Mouse (Mus musculus) intestine, embryonic 14.5 days (tissue): ENCODE data around the gene Cdc42ep1. TPM values are rescaled to one million over a fixed set of nuclear protein-coding genes. Genes with fewer than 3 reads are reported as not detected.

Experiments used
- ATAC-seq: fragments of 200-750 bp; cut with Nextera tagmentation; replicated peaks from 2 replicates; pipeline ENCODE4 v1.8.0; 2017; ENCODE audit warnings: low read depth, moderate number of reproducible peaks, moderate TSS enrichment, moderate library complexity; ENCODE audit not compliant: low FRiP score, low TSS enrichment
- DNase-seq: peaks from one replicate; pipeline ENCODE4 v3.0.0-alpha.2; 2018; ENCODE audit warnings: low spot score
- H3K27ac ChIP-seq: fragments of 300-500 bp; sonication (generic); 2 replicates; pipeline ENCODE4 v1.5.1; 2014; ENCODE audit warnings: low read depth, mild to moderate bottlenecking, control low read depth
- H3K27me3 ChIP-seq: fragments of 300-500 bp; sonication (generic); replicated peaks from 2 replicates; pipeline ENCODE4 v1.6.1; 2014; ENCODE audit warnings: low read length, control low read depth; ENCODE audit not compliant: control insufficient read depth, insufficient read depth
- H3K36me3 ChIP-seq: fragments of 300-500 bp; sonication (generic); 2 replicates; pipeline ENCODE4 v1.6.1; 2014; ENCODE audit warnings: low read length, control low read depth; ENCODE audit not compliant: control insufficient read depth, insufficient read depth
- H3K4me1 ChIP-seq: fragments of 300-500 bp; sonication (generic); replicated peaks from 2 replicates; pipeline ENCODE4 v1.6.1; 2014; ENCODE audit warnings: low read length, control low read depth, mixed read lengths; ENCODE audit not compliant: control insufficient read depth, insufficient read depth
- H3K4me2 ChIP-seq: fragments of 300-500 bp; sonication (generic); 2 replicates; pipeline ENCODE4 v1.6.1; 2014; ENCODE audit warnings: low read length
- H3K4me3 ChIP-seq: fragments of 300-500 bp; sonication (generic); 2 replicates; pipeline ENCODE4 v1.5.1; 2014; ENCODE audit warnings: low read depth, low read length, control low read depth, mixed read lengths
- H3K9ac ChIP-seq: fragments of 300-500 bp; sonication (generic); 2 replicates; pipeline ENCODE4 v1.6.1; 2014; ENCODE audit warnings: mild to moderate bottlenecking, low read length
- H3K9me3 ChIP-seq: fragments of 300-500 bp; sonication (generic); 2 replicates; pipeline ENCODE4 v1.6.1; 2016; ENCODE audit warnings: low read length, control low read depth; ENCODE audit not compliant: control insufficient read depth
- WGBS: fragments of 180-500 bp; shearing (Covaris S2); extraction: QIAGEN DNeasy Blood & Tissue Kit; methylation state at CpG from one replicate; pipeline ENCODE4 v1.1.7; 2014; 5-methylcytosine and 5-hydroxymethylcytosine counted together
- polyA plus RNA-seq: library from polyadenylated mRNA; unstranded; fragments of >200 nt; fragmentation: Nextera tagmentation; extraction: Ambion mirVana; gene quantifications from 2 replicates; pipeline ENCODE4 v1.2.1, GENCODE M21; 2014

Gene Cdc42ep1
- polyA plus RNA-seq, 1 experiment from 2014 or later: 45.7 TPM

GRCm38 (mm10) chr15:78803499-78803900, 38.9 kb upstream of the Cdc42ep1 start:
- DNase-seq (peak; percentile 69), ATAC-seq (0 out of 2 replicates have a peak, but pooled peaks have one; percentile 2)
- peaks cover 13% of the 10 kb centered on the region for H3K27me3 ChIP-seq
- no peak overlapping the region for H3K9ac ChIP-seq
- no peaks in the 10 kb centered on the region for H3K9me3 ChIP-seq
- H3K36me3 ChIP-seq: no peaks in the 10 kb centered on the region
- peaks cover 16% of the 10 kb centered on the region for H3K4me1 ChIP-seq
- peak overlapping the region; percentile 51; the same call in 1 of the 2 replicates for H3K27ac ChIP-seq
- H3K4me2 ChIP-seq: peak overlapping the region; percentile 96
- 8% methylated on average over 8 of the region's 8 CpGs for WGBS
- H3K4me3 ChIP-seq: peak overlapping the region; percentile 57; the same call in 1 of the 2 replicates

- ATAC-seq (no peak; the same call in 1 of the 2 replicates), DNase-seq (no peak)
- H3K9ac ChIP-seq: no peak overlapping the region
- peaks cover 13% of the 10 kb centered on the region for H3K27me3 ChIP-seq
- H3K9me3 ChIP-seq: no peaks in the 10 kb centered on the region
- H3K27ac ChIP-seq: peak overlapping the region; percentile 51; the same call in 1 of the 2 replicates
- H3K36me3 ChIP-seq: no peaks in the 10 kb centered on the region
- 23% methylated on average over 6 of the region's 6 CpGs for WGBS
- no peak overlapping the region for H3K4me3 ChIP-seq
- H3K4me1 ChIP-seq: peaks cover 12% of the 10 kb centered on the region
- peak overlapping the region; percentile 96; the same call in 1 of the 2 replicates for H3K4me2 ChIP-seq
Measured at GRCm38 (mm10) chr15:78804326-78804725, 38.1 kb upstream of the Cdc42ep1 start.

- H3K36me3 ChIP-seq: no peaks in the 10 kb centered on the region
- peaks cover 12% of the 10 kb centered on the region for H3K4me1 ChIP-seq
- H3K27ac ChIP-seq: no peak overlapping the region
- peaks cover 13% of the 10 kb centered on the region for H3K27me3 ChIP-seq
- 77% methylated on average over 2 of the region's 2 CpGs for WGBS
- no peak overlapping the region for H3K9ac ChIP-seq
- ATAC-seq: no peak
- H3K4me2 ChIP-seq: no peak overlapping the region
- DNase-seq: no peak
- H3K9me3 ChIP-seq: no peaks in the 10 kb centered on the region
- no peak overlapping the region for H3K4me3 ChIP-seq
Measured at GRCm38 (mm10) chr15:78805351-78805750, 37.1 kb upstream of the Cdc42ep1 start.

GRCm38 (mm10) chr15:78806614-78807013, 35.8 kb upstream of the Cdc42ep1 start:
- Histone ChIP-seq H3K4me3 (no peak overlapping the region), H3K27ac (no peak overlapping the region), H3K4me1 (peaks cover 10% of the 10 kb centered on the region), H3K4me2 (no peak overlapping the region), H3K27me3 (peaks cover 6% of the 10 kb centered on the region), H3K36me3 (no peaks in the 10 kb centered on the region), H3K9me3 (no peaks in the 10 kb centered on the region), H3K9ac (no peak overlapping the region)
- DNase-seq: no peak
- ATAC-seq: no peak
- 42% methylated on average over 2 of the region's 2 CpGs for WGBS

GRCm38 (mm10) chr15:78807141-78807540, 35.3 kb upstream of the Cdc42ep1 start:
- Histone ChIP-seq H3K9me3 (no peaks in the 10 kb centered on the region), H3K9ac (no peak overlapping the region), H3K4me1 (peaks cover 9% of the 10 kb centered on the region), H3K4me2 (no peak overlapping the region), H3K4me3 (no peak overlapping the region), H3K36me3 (no peaks in the 10 kb centered on the region), H3K27me3 (peaks cover 4% of the 10 kb centered on the region; the same call in 1 of the 2 replicates), H3K27ac (no peak overlapping the region)
- WGBS: 66% methylated on average over 3 of the region's 3 CpGs
- DNase-seq (no peak), ATAC-seq (no peak)

GRCm38 (mm10) chr15:78808980-78809379, 33.4 kb upstream of the Cdc42ep1 start:
- H3K9ac ChIP-seq: no peak overlapping the region
- no peak overlapping the region for H3K4me3 ChIP-seq
- H3K4me1 ChIP-seq: peaks cover 1% of the 10 kb centered on the region; the same call in 1 of the 2 replicates
- DNase-seq (no peak), ATAC-seq (no peak)
- H3K36me3 ChIP-seq: no peaks in the 10 kb centered on the region
- H3K27ac ChIP-seq: no peak overlapping the region
- WGBS: 94% methylated on average over 2 of the region's 2 CpGs
- no peaks in the 10 kb centered on the region for H3K9me3 ChIP-seq
- no peaks in the 10 kb centered on the region; the same call in 1 of the 2 replicates for H3K27me3 ChIP-seq
- no peak overlapping the region for H3K4me2 ChIP-seq

GRCm38 (mm10) chr15:78809739-78810138, 32.7 kb upstream of the Cdc42ep1 start:
- Histone ChIP-seq H3K4me2 (no peak overlapping the region), H3K27ac (no peak overlapping the region), H3K9ac (no peak overlapping the region), H3K4me1 (no peaks in the 10 kb centered on the region), H3K36me3 (no peaks in the 10 kb centered on the region), H3K27me3 (no peaks in the 10 kb centered on the region), H3K9me3 (no peaks in the 10 kb centered on the region), H3K4me3 (no peak overlapping the region)
- 67% methylated on average over 9 of the region's 9 CpGs for WGBS
- ATAC-seq (no peak), DNase-seq (no peak)

GRCm38 (mm10) chr15:78810146-78810545, 32.3 kb upstream of the Cdc42ep1 start:
- Histone ChIP-seq H3K36me3 (no peaks in the 10 kb centered on the region), H3K4me3 (no peak overlapping the region), H3K27ac (no peak overlapping the region), H3K9me3 (no peaks in the 10 kb centered on the region), H3K4me2 (no peak overlapping the region), H3K4me1 (peaks cover under 1% of the 10 kb centered on the region; the same call in 1 of the 2 replicates), H3K27me3 (no peaks in the 10 kb centered on the region), H3K9ac (no peak overlapping the region)
- no peak for ATAC-seq
- 70% methylated on average over 9 of the region's 9 CpGs for WGBS
- DNase-seq: no peak

GRCm38 (mm10) chr15:78813603-78814002, 28.8 kb upstream of the Cdc42ep1 start:
- H3K4me3 ChIP-seq: no peak overlapping the region
- no peaks in the 10 kb centered on the region for H3K27me3 ChIP-seq
- no peak overlapping the region for H3K9ac ChIP-seq
- DNase-seq (no peak), ATAC-seq (no peak)
- H3K9me3 ChIP-seq: no peaks in the 10 kb centered on the region
- WGBS: 85% methylated on average over 4 of the region's 4 CpGs
- peaks cover 5% of the 10 kb centered on the region; the same call in 1 of the 2 replicates for H3K4me1 ChIP-seq
- no peak overlapping the region for H3K27ac ChIP-seq
- H3K36me3 ChIP-seq: no peaks in the 10 kb centered on the region
- H3K4me2 ChIP-seq: no peak overlapping the region
